Mouse (Mus musculus) ES-E14 (cell line): Measurements from ENCODE around the gene Cfap52. TPM values are rescaled to one million over a fixed set of nuclear protein-coding genes. Genes with fewer than 3 reads are reported as not detected.
A peak's percentile ranks its signal among the peaks of the same experiment; 100 is the strongest.

Experiments used
- DNase-seq: peaks from one replicate; pipeline ENCODE4 v3.0.0-alpha.2; 2013; ENCODE audit warnings: low read depth, low spot score
- H3K27ac ChIP-seq: 2 replicates; pipeline ENCODE4 v1.5.1; 2012; ENCODE audit warnings: low read depth, mild to moderate bottlenecking, low read length, moderate library complexity, mixed read lengths; ENCODE audit not compliant: poor library complexity, insufficient read depth, severe bottlenecking
- H3K36me3 ChIP-seq: 2 replicates; pipeline ENCODE4 v1.6.1; 2012; ENCODE audit warnings: mild to moderate bottlenecking, low read length, moderate library complexity, mixed read lengths; ENCODE audit not compliant: control insufficient read depth, poor library complexity, insufficient read depth, severe bottlenecking
- H3K4me1 ChIP-seq, 2 experiments: fragments of 150-350 bp in 1 of 2; sonication (generic) in 1 of 2; 2 replicates each; pipeline ENCODE4 v1.6.1; 2012; ENCODE audit warnings: low read length in 2 of 2, mild to moderate bottlenecking in 1 of 2, mixed read lengths in 1 of 2; ENCODE audit not compliant: control insufficient read depth in 2 of 2, insufficient read depth in 2 of 2, poor library complexity in 1 of 2
- H3K4me3 ChIP-seq, 2 experiments: fragments of 150-350 bp in 1 of 2; sonication (generic) in 1 of 2; 2 replicates each; pipeline ENCODE4 v1.5.1; 2012; ENCODE audit warnings: low read length in 2 of 2, low read depth in 1 of 2, mild to moderate bottlenecking in 1 of 2, mixed read lengths in 1 of 2; ENCODE audit not compliant: insufficient read depth in 1 of 2, poor library complexity in 1 of 2, severe bottlenecking in 1 of 2
- H3K9ac ChIP-seq: 2 replicates; pipeline ENCODE4 v1.6.1; 2012; ENCODE audit warnings: low read depth, mild to moderate bottlenecking, low read length, mixed read lengths; ENCODE audit not compliant: poor library complexity, insufficient read depth, severe bottlenecking
- H3K9me3 ChIP-seq: fragments of 150-350 bp; sonication (generic); 2 replicates; pipeline ENCODE4 v1.6.1; 2012; ENCODE audit warnings: low read depth, mild to moderate bottlenecking, low read length; ENCODE audit not compliant: control insufficient read depth, insufficient read depth
- CHD2 ChIP-seq: IDR thresholded peaks from 2 replicates; pipeline ENCODE4 v1.6.1; 2014; ENCODE audit warnings: mild to moderate bottlenecking, low read depth, low read length, inconsistent platforms
- HCFC1 ChIP-seq: IDR thresholded peaks from 2 replicates; pipeline ENCODE4 v1.6.1; 2012; ENCODE audit warnings: low read length, inconsistent platforms, borderline replicate concordance; ENCODE audit not compliant: insufficient read depth
- MAFK ChIP-seq: IDR thresholded peaks from 2 replicates; pipeline ENCODE4 v1.6.1; 2014; ENCODE audit warnings: mild to moderate bottlenecking, low read depth, low read length, inconsistent platforms; ENCODE audit not compliant: insufficient read depth
- ZC3H11A ChIP-seq: IDR thresholded peaks from 2 replicates; pipeline ENCODE4 v1.6.1; 2012; ENCODE audit warnings: low read depth, mild to moderate bottlenecking, inconsistent platforms, low read length, borderline replicate concordance
- ZNF384 ChIP-seq: IDR thresholded peaks from 2 replicates; pipeline ENCODE4 v1.6.1; 2012; ENCODE audit warnings: low read depth, low read length, inconsistent platforms
- in situ Hi-C, 2 experiments: fragments of 600-800 bp; cut with MboI; formaldehyde crosslinking; loops; one replicate each; pipeline ENCODE4 v1.15.1; 2025; ENCODE audit warnings: low sequenced_read_pairs in 2 of 2, inconsistent platforms in 1 of 2; ENCODE audit not compliant: unreplicated experiment in 2 of 2
- total RNA-seq: library from RNA; depleted of rRNA; stranded (reverse); fragments of 300-350 nt; gene quantifications from 2 replicates; pipeline ENCODE4 v1.2.3, GENCODE M21; 2012

Gene Cfap52
- total RNA-seq, 1 experiment, result 0.36 TPM

DNA sequence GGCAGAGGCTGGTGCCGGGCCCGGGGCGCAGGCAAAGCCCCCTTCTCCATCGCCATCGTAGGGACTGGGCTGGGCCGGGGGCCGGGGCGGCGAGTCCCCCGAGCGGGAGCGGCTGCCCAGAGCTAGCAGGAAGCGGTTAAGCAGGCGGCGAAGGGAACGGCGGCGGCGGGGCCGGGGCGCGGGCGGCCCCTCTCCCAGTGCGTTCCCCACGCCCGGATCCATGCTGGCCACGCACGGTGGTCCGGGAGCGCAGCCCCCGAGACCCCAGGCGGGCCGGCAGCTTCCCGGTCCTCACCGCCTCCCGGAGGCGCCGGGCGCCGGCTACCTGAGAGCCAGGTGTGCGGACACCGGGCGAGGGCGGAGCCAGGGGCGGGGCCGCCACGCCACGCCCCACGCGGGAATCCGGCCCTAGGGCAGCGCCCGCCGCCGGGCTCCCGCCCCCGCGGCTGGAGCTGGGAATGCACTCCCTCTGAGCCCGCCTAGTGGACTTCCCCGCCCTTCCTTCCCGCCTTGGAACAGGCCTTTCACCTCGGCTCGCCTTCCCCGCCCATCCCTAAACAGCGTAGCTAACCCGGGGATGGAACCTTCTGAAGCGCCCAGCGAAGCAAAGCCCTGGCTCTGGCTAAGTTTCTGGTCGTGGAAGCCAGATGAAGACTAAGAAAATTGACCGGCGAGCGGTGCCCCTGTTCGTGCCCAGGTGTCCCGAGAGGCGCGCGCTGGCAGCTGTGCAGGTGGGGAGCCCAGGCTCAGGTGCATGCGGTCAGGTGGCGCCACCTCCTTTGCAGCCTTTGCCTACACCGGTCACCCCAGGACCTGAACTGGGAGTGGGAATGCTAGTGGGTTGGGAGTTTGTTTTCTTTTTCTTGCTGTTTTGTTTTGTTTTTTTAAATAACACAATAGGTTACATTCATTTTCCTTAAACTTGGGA lies 43.4 kb downstream of the Cfap52 start, which contains the start of gene Usp43:
Gene Usp43, minus strand, starts transcription at position 327 of the 928 bp plus-strand sequence.
- DNase-seq, result peak; percentile 69
- Histone ChIP-seq H3K9ac (peak within 1 kb of the TSS; percentile 79), H3K36me3 (peaks cover 2% of the 10 kb centered on the region; the same call in 1 of the 2 replicates), H3K9me3 (no peaks in the 10 kb centered on the region), H3K27ac (peak within 1 kb of the TSS; percentile 42; the same call in 1 of the 2 replicates), H3K4me1 (peaks cover under 1 to 5% of the 10 kb centered on the region in 2 experiments), H3K4me3 (peak within 1 kb of the TSS; percentile 82 to 89)
- in situ Hi-C loops, result no loop called here
- no peak for TF ChIP-seq CHD2
- TF ChIP-seq ZC3H11A, result no peak
- no peak for TF ChIP-seq ZNF384
- no peak for TF ChIP-seq MAFK
- no peak for TF ChIP-seq HCFC1

DNA sequence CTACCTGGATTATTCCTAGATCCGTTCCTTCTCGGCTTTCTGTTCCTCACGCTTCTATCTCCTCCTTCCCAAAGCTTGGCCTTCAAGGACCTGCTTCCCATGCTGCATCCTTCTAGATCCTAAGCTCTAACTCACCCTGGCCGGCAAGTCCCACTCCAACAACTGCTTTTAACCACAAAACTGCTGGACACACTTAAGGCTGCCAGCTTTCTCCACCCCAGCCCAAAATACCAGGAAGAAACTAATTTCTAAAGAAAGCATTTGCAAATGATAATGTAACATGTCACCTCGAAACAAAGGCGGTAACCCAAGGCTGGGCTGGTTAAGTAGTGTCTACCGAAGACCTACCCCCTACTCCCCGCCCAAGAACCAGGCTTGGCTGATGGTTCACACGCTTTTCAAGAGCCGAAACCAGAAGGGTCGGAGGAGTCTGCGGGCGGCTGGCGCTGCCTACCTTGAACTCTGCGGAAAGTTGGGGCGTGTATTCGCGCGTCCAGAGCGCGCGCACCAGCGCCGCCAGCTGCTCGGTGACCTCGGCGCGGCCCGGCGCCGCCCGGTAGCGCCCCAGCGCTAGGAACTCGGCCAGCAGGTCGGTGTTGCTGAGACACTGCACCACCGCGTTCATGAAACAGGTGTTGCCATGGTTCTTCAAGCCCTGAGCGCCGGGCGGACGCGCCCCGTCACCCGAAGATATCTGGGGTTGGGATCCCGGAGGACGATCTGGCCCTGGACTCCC lies 44.2 kb downstream of the Cfap52 start:
- in situ Hi-C loops, result no loop called here
- peak overlapping the region; percentile 82 to 89 for H3K4me3 ChIP-seq
- DNase-seq, result peak; percentile 31
- H3K9me3 ChIP-seq, result no peaks in the 10 kb centered on the region
- H3K27ac ChIP-seq, result no peak overlapping the region; the same call in 1 of the 2 replicates
- TF ChIP-seq ZC3H11A (no peak), MAFK (no peak), HCFC1 (no peak), ZNF384 (no peak), CHD2 (no peak)
- peaks cover 2% of the 10 kb centered on the region; the same call in 1 of the 2 replicates for H3K36me3 ChIP-seq
- H3K9ac ChIP-seq, result peak overlapping the region; percentile 79
- H3K4me1 ChIP-seq, result peaks cover 0 to 2% of the 10 kb centered on the region in 2 experiments; a peak in 1 of 4 replicates

DNA sequence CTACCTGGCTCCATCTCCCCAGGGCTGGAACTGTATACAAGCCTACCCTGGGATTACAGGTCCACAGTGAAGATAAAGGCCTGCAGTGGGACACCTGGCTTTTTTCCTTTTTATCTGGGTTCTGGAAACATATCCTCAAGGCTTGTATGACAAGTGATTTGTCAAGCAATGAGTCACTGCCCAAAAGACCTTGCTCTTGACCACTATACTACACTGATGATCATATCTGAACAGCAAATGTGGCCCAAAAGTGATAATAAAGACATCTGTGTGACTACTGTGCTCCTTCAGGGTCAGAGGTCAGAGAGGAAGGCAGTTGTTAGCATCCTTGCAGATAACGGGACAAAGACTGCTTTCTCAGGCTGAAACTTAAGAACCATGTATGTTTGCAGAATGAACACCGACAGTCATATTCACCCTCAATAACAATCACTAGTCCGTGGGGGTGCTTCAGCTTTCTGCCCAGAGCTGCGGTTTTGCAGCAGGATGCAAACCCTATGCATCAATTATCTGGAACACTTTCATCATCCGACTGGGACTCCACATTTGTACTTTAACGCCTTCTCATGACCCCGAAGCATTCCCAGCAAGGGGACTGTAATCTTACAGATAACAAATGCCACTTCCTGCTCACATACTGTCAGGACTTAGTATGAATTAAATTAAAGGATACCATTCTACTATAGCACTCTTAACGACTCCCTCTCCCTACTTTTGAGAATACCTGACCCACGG lies 45.1 kb downstream of the Cfap52 start:
- Histone ChIP-seq H3K9ac (no peak overlapping the region), H3K36me3 (peaks cover 2% of the 10 kb centered on the region; the same call in 1 of the 2 replicates), H3K9me3 (no peaks in the 10 kb centered on the region), H3K4me3 (peak overlapping the region in 1 of 2 experiments; percentile 8; a peak in 1 of 4 replicates), H3K4me1 (peaks cover 0 to 2% of the 10 kb centered on the region in 2 experiments; a peak in 1 of 4 replicates), H3K27ac (no peak overlapping the region)
- no peak for TF ChIP-seq ZC3H11A
- TF ChIP-seq MAFK, result no peak
- TF ChIP-seq HCFC1, result no peak
- no peak for TF ChIP-seq ZNF384
- no peak for TF ChIP-seq CHD2
- in situ Hi-C loops, result no loop called here
- DNase-seq, result no peak

DNA sequence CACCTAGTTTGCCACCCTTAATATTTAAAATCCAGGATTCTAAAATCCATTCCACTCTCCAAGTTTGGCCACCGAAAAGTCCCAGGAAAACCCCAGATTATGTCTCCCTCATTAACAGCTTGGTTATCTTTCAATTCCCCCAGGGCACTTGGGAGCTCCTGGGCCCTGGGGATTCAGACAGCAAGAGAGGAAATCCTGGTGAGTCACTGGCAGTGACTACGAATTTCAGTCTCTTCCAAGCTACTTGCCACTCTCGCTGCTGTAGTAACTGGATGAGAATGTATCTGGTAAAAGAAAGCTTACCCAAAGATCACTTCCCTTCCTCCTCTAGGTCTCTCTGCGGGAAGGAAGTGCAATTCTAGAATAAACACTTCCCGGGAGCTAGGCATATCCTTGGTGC lies 45.9 kb downstream of the Cfap52 start:
- no peak for DNase-seq
- Histone ChIP-seq H3K27ac (no peak overlapping the region), H3K9me3 (no peaks in the 10 kb centered on the region), H3K36me3 (no peaks in the 10 kb centered on the region), H3K9ac (no peak overlapping the region), H3K4me3 (no peak overlapping the region), H3K4me1 (peaks cover 0 to 2% of the 10 kb centered on the region in 2 experiments; a peak in 1 of 4 replicates)
- no peak for TF ChIP-seq CHD2
- TF ChIP-seq MAFK, result no peak
- no peak for TF ChIP-seq HCFC1
- no peak for TF ChIP-seq ZC3H11A
- TF ChIP-seq ZNF384, result no peak
- in situ Hi-C loops, result no loop called here
